Mouse (Mus musculus) cerebellum, adult 2 months (tissue): ENCODE measurements around the gene Fbln2.

Experiments used
- CTCF ChIP-seq: fragments of 200-500 bp; IDR thresholded peaks from 2 replicates; pipeline ENCODE4 v1.5.1; 2011; ENCODE audit warnings: low read depth, mild to moderate bottlenecking, control low read depth, low read length, moderate library complexity, borderline replicate concordance; ENCODE audit not compliant: insufficient read depth
- POLR2A ChIP-seq: fragments of 200-500 bp; IDR thresholded peaks from 2 replicates; pipeline ENCODE4 v1.6.1; 2011; ENCODE audit warnings: low read length, control low read depth, borderline replicate concordance; ENCODE audit not compliant: insufficient read depth

DNA sequence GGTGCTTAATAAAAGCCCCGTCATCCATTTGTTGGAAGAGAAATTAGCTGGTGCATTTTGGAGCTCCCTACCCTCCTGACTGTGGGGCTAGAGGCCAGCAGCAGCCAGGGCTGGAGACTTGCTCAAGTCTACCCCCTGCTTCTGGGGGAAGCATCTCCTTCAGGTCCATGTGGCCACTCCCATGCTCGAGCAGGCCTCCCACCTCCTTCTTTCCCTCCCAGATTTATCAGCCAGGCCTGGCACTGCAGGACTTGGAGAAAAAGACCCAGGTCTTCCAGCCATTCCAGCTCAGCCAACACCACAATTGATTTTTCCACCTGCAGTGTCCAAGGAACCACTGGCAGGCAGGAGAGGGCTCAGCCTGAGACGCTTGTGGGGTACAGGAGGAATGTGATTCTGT lies 27.5 kb upstream of the Fbln2 start:
- no peak for TF ChIP-seq POLR2A
- no peak for TF ChIP-seq CTCF
